8 mouse cellular contexts compared by ENCODE assay signal in the genomic region with DNA sequence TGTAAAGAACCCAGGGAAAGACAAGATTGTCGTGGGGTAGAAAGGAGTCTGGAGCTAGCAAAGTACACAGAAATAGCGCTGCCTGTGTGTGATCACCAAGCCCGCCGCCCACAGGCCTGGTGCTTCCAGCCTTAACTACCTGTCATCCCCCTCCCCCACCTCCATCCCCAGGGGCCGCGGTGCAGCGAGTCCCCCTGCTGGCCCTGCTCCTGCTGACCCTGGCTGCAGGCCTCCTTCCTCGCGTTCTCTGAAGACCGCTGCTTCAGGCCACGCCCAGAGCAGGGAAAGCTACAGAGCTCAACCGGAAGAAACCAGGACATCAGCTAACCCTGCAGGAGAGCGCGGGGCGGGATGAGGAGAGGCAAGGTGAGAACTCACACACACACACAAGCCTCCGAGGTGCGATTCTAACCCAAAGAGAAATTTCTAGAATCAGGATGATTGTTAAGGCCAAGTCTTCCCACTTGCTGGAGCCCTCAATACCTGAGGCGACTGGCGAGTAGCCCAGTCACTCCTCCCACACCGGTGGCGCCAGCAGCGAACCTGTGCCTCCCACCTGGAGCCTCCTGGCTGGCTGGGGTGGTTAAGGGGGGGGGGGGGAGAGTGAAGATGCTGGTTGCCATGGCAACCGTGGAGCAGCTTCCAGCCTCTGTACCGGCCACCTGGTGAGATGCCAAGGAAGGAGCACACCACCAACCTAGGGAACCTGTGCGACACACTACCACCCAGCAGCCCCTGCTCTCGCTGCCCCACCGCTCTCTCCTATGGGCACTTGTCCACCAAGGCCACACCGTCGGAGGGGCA. TPM values are rescaled to one million over a fixed set of nuclear protein-coding genes. Genes with fewer than 3 reads are reported as not detected.
DNase-seq lines count a peak whose midpoint lies in the region; ATAC-seq and TF ChIP-seq lines count a peak whose summit lies in the region.

No protein-coding gene starts in this region.

- no peaks in the 10 kb centered on the region for H3K9me3 ChIP-seq in hindbrain, embryonic 11.5 days (ENCODE audit: control insufficient read depth, low read length)
- peaks cover 4% of the 10 kb centered on the region; the same call in 1 of the 2 replicates for H3K9me3 ChIP-seq in midbrain, embryonic 11.5 days (ENCODE audit: control insufficient read depth, low read length)
- H3K9me3 ChIP-seq in stomach, postnatal 0 days (ENCODE audit: control insufficient read depth, low read length): no peaks in the 10 kb centered on the region

- TF ChIP-seq EP300 in stomach, postnatal 0 days (optimal IDR thresholded peaks at IDR 0.05): no peak

- H3K4me1 ChIP-seq in hindbrain, embryonic 11.5 days (replicated peaks; ENCODE audit: control insufficient read depth, insufficient read depth, low read length): peaks cover 4% of the 10 kb centered on the region; the same call in 1 of the 2 replicates
- H3K4me1 ChIP-seq in midbrain, embryonic 11.5 days (ENCODE audit: control insufficient read depth, insufficient read depth, low read length): peaks cover 7% of the 10 kb centered on the region; the same call in 1 of the 2 replicates
- H3K4me1 ChIP-seq in stomach, postnatal 0 days (replicated peaks; ENCODE audit: control insufficient read depth, insufficient read depth): no peaks in the 10 kb centered on the region

- H3K27ac ChIP-seq in hindbrain, embryonic 11.5 days (ENCODE audit: low read depth, low read length): no peak overlapping the region
- H3K27ac ChIP-seq in midbrain, embryonic 11.5 days (ENCODE audit: low read depth, low read length): no peak overlapping the region
- H3K27ac ChIP-seq in stomach, postnatal 0 days (replicated peaks): no peak overlapping the region

- H3K27me3 ChIP-seq in hindbrain, embryonic 11.5 days (ENCODE audit: control insufficient read depth, insufficient read depth, low read length): no peaks in the 10 kb centered on the region
- no peaks in the 10 kb centered on the region for H3K27me3 ChIP-seq in midbrain, embryonic 11.5 days (ENCODE audit: control insufficient read depth, insufficient read depth, low read length)
- no peaks in the 10 kb centered on the region for H3K27me3 ChIP-seq in stomach, postnatal 0 days (ENCODE audit: control insufficient read depth, insufficient read depth, low read length)

- peak overlapping the region; percentile 42 for H3K4me2 ChIP-seq in hindbrain, embryonic 11.5 days (replicated peaks; ENCODE audit: low read depth, low read length)
- peak overlapping the region; percentile 45 for H3K4me2 ChIP-seq in midbrain, embryonic 11.5 days
- peak overlapping the region; percentile 47 for H3K4me2 ChIP-seq in stomach, postnatal 0 days (replicated peaks; ENCODE audit: low read depth)

- no peaks in the 10 kb centered on the region for H3K36me3 ChIP-seq in hindbrain, embryonic 11.5 days (ENCODE audit: control insufficient read depth, insufficient read depth, low read length)
- H3K36me3 ChIP-seq in midbrain, embryonic 11.5 days (ENCODE audit: control insufficient read depth, insufficient read depth, low read length): no peaks in the 10 kb centered on the region
- no peaks in the 10 kb centered on the region for H3K36me3 ChIP-seq in stomach, postnatal 0 days (ENCODE audit: control insufficient read depth, insufficient read depth, low read length)

- peak; percentile 55 for TF ChIP-seq CTCF in stomach, postnatal 0 days (IDR thresholded peaks at IDR 0.05; ENCODE audit: low read depth)

- no peak overlapping the region; the same call in 1 of the 2 replicates for H3K4me3 ChIP-seq in hindbrain, embryonic 11.5 days (ENCODE audit: low read depth, low read length)
- H3K4me3 ChIP-seq in midbrain, embryonic 11.5 days (ENCODE audit: low read depth, low read length): peak overlapping the region; percentile 17; the same call in 1 of the 2 replicates
- peak overlapping the region; percentile 3; the same call in 1 of the 2 replicates for H3K4me3 ChIP-seq in stomach, postnatal 0 days (ENCODE audit: low read depth, low read length)

- WGBS in hindbrain, embryonic 11.5 days: 10% methylated on average over 27 of the region's 29 CpGs
- WGBS in midbrain, embryonic 11.5 days: 8% methylated on average over 29 of the region's 29 CpGs
- WGBS in stomach, postnatal 0 days: 15% methylated on average over 29 of the region's 29 CpGs

- H3K9ac ChIP-seq in hindbrain, embryonic 11.5 days (ENCODE audit: low read depth, low read length): peak overlapping the region; percentile 49
- H3K9ac ChIP-seq in midbrain, embryonic 11.5 days (ENCODE audit: low read length): peak overlapping the region; percentile 57
- peak overlapping the region; percentile 23; the same call in 1 of the 2 replicates for H3K9ac ChIP-seq in stomach, postnatal 0 days (ENCODE audit: low read length)

- peak; percentile 66 for ATAC-seq in hindbrain, embryonic 11.5 days (ENCODE audit: low FRiP score)
- ATAC-seq in midbrain, embryonic 11.5 days (ENCODE audit: low FRiP score): peak; percentile 65; the same call in 1 of the 2 replicates
- ATAC-seq in stomach, postnatal 0 days (ENCODE audit: low FRiP score, low TSS enrichment): peak; percentile 63; the same call in 1 of the 2 replicates

- intact Hi-C loops in left cerebral cortex, postnatal 36 days (cut with DNase I): loop anchor here (2.0 kb wide), 1 partner anchor 20 kb away; no protein-coding TSS in a partner anchor

- DNase-seq in thymus, postnatal 14 days: peak; percentile 11
- DNase-seq in thymus, postnatal 25 days: no peak
- DNase-seq in embryo, embryonic 11.5 days (ENCODE audit: low read depth, low spot score): peak; percentile 40
- DNase-seq in hindbrain, embryonic 11.5 days (ENCODE audit: low spot score): peak; percentile 62
- DNase-seq in left cerebral cortex, postnatal 36 days (ENCODE audit: low spot score in 2 of 2): peak; percentile 77 to 86
- peak; percentile 91 for DNase-seq in midbrain, embryonic 11.5 days (ENCODE audit: low spot score, missing footprints)
- DNase-seq in stomach, postnatal 0 days (ENCODE audit: low spot score): peak; percentile 59
- DNase-seq in gastrocnemius, postnatal 25 days: no peak

RNA-seq across cellular contexts. Expression of a gene that starts 18.6 kb away (rescaled TPM):
- polyA plus RNA-seq in hindbrain, embryonic 11.5 days (2014; fragmentation: Nextera tagmentation; extraction: Ambion mirVana): not detected in 2 replicates
- under 1 TPM; 0.54 to 0.81 TPM for total RNA-seq in left cerebral cortex, postnatal 36 days (2021)
- 0.10 TPM in 1 of 2 replicates, not detected in the other for polyA plus RNA-seq in midbrain, embryonic 11.5 days (2014; fragmentation: Nextera tagmentation; extraction: Ambion mirVana)
- polyA plus RNA-seq in stomach, postnatal 0 days (2015; fragmentation: Nextera tagmentation; extraction: Ambion mirVana): 0.06 TPM in 1 of 2 replicates, not detected in the other
- total RNA-seq in gastrocnemius, postnatal 25 days (2021): not detected

RNA-seq across cellular contexts. Expression of a gene that starts 36.5 kb away (rescaled TPM):
- 1.2 and 1.5 TPM in 2 replicates for polyA plus RNA-seq in hindbrain, embryonic 11.5 days (2014; fragmentation: Nextera tagmentation; extraction: Ambion mirVana)
- 10 to 100 TPM; 18.6 to 35.3 TPM for total RNA-seq in left cerebral cortex, postnatal 36 days (2021)
- 1.4 TPM in 2 replicates for polyA plus RNA-seq in midbrain, embryonic 11.5 days (2014; fragmentation: Nextera tagmentation; extraction: Ambion mirVana)
- 1.4 and 1.7 TPM in 2 replicates for polyA plus RNA-seq in stomach, postnatal 0 days (2015; fragmentation: Nextera tagmentation; extraction: Ambion mirVana)
- 1 to 10 TPM in 1 of 2 experiments, under 1 TPM in 1; 0.87 to 2.3 TPM for total RNA-seq in gastrocnemius, postnatal 25 days (2021)

RNA-seq across cellular contexts. Expression of a gene that starts 51.1 kb away (rescaled TPM):
- 86.2 and 88.5 TPM in 2 replicates for polyA plus RNA-seq in hindbrain, embryonic 11.5 days (2014; fragmentation: Nextera tagmentation; extraction: Ambion mirVana)
- 10 to 100 TPM; 39.7 to 51.9 TPM for total RNA-seq in left cerebral cortex, postnatal 36 days (2021)
- 86.0 and 93.2 TPM in 2 replicates for polyA plus RNA-seq in midbrain, embryonic 11.5 days (2014; fragmentation: Nextera tagmentation; extraction: Ambion mirVana)
- polyA plus RNA-seq in stomach, postnatal 0 days (2015; fragmentation: Nextera tagmentation; extraction: Ambion mirVana): 109 and 112 TPM in 2 replicates
- total RNA-seq in gastrocnemius, postnatal 25 days (2021): 10 to 100 TPM; 51.0 to 53.6 TPM

RNA-seq across cellular contexts. Expression of a gene that starts 51.1 kb away (rescaled TPM):
- polyA plus RNA-seq in hindbrain, embryonic 11.5 days (2014; fragmentation: Nextera tagmentation; extraction: Ambion mirVana): 148 and 160 TPM in 2 replicates
- 10 to 100 TPM; 47.7 to 49.7 TPM for total RNA-seq in left cerebral cortex, postnatal 36 days (2021)
- 165 and 173 TPM in 2 replicates for polyA plus RNA-seq in midbrain, embryonic 11.5 days (2014; fragmentation: Nextera tagmentation; extraction: Ambion mirVana)
- 50.9 and 52.3 TPM in 2 replicates for polyA plus RNA-seq in stomach, postnatal 0 days (2015; fragmentation: Nextera tagmentation; extraction: Ambion mirVana)
- 10 to 100 TPM; 14.5 to 15.3 TPM for total RNA-seq in gastrocnemius, postnatal 25 days (2021)

Comparison
In these comparisons a context has a peak if more than half of its experiments do, and no peak if none do; other contexts are left out.
1. DNase-seq: peak in thymus, postnatal 14 days (single experiment), embryo, embryonic 11.5 days (single experiment), hindbrain, embryonic 11.5 days (single experiment), left cerebral cortex, postnatal 36 days (2 of 2), midbrain, embryonic 11.5 days (single experiment) and stomach, postnatal 0 days (single experiment); none in thymus, postnatal 25 days (single experiment) and gastrocnemius, postnatal 25 days (single experiment).
2. Peak in every context shown above with its lines, with median percentiles within 50 percentile points of each other: ATAC-seq, H3K4me2 ChIP-seq and H3K9ac ChIP-seq.